Mouse (Mus musculus) c-Kit-positive CD71-negative TER-119-negative erythroid progenitor cells, embryonic 14.5 days (primary cell): ENCODE measurements around the gene 4930455H04Rik.

Source experiments
- DNase-seq: peaks from one replicate; pipeline ENCODE4 v3.0.0-alpha.2; 2013; ENCODE audit warnings: low read depth

4930455H04Rik gene

DNA sequence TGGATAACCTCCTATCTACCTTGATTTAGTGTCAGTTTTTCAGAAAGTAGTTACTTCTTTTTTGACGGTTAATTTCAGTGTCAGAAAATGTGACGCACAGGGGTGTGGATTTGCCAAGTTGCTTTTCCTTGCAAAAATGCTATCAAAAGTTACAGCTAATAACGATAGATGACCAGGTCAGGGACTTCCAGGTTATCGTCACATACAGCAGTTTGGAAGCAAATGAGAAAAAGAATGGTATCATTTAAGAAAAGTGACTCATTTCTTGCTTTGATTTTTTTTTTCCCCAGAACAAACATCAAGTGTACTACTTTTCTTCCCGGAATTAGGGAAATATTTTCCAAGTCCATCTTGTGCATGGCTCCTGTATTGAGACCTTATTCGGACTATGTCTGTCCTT is 631 bp upstream of the 4930455H04Rik start:
- no peak for DNase-seq

DNA sequence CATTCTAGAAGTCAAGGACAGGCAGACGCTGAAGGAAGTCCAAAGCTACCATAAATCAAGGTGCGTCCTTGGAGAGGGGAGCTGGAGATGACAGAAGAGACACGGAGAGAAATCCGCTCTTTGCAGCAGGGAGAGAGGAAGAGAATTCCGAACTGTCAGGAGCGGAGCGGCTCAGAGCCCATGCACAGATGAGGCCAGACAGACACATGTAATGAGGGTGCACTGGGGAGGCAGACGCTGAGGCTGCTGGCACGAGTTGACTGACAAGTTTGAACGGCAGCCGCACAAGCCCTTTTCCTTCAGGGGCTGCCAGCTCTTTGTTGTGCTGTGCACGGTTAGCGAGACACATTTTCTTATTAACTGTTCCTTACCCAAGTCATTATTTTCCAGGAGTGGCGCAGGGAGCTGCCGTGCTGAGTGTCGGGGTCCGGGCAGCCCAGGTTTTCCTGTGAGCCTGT is 502 bp downstream of the 4930455H04Rik start, which contains the start of gene Palmd:
TSS of gene Palmd (minus strand) at position 448 of the 458 bp plus-strand sequence.
- DNase-seq: no peak

DNA sequence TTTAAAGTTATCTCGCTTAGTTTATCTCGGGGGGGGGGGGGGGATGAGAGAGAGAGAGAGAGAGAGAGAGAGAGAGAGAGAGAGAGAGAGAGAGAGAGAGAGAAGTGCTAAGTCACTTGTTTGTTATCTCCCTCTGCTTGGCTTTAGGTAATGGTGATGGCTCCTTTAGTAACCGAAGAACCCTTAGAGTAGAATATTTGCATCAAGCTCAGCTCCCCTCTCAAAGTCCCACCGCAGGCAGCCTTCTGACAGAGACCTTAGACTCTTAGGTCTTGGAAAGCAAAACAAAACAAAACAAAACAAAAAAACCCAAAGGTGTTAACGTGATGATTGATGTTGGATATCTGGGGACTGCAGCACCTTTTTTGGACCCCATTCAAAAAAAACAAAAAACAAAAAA is 936 bp downstream of the 4930455H04Rik start:
- no peak for DNase-seq

DNA sequence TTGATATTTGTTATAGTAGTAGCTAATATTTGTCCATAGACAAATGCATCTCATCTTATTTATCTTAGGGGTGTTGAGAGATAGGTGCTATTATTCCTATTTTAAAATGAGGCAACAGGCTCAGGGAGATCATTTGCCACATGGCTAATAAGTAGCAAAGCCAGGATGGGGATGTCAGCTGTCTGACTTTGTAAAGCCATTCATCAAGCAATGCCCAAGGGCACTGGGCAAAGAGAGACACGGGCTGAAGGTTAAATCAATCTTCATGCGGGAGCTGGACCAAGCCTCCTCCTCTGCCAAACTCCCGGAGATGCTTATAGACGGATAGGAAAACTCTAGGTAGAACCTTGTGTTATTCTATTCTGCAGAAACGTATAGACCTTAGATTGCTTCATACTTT is 1.7 kb downstream of the 4930455H04Rik start:
- no peak for DNase-seq

DNA sequence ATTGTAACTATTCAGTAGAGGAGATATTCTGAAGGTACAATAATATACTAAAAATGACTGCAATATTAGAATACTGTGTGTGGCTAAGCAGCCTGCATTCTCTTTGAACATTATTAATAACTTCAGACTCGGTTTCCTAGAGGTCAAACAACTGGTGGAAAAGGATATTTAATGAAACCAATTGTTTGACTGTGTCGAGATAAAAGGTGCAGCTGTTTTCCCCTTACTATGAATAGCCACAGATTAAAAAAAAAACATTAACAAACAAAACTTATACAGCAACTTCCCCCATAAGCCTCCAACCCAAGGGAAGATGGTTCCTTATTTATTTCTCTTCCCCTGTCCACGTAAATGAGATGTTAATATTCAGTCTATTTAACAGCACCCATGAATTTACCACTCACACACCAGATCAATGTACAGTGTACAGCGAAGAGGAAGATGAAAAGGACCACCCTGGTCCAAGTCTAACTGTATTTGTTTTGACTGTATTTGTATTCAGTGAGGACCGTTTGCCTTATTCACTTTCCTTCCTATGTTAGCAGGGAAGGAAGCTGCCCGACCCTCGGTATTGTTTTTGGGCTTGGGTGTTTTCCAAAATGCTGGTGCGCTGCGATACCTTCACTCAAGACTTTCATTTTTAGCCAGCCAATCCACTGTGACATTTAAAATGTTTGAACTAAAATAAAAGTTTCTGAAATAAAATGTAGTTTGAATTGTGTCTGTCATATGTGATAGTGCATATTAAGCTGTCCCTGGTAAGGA is 13.9 kb downstream of the 4930455H04Rik start:
- no peak for DNase-seq

DNA sequence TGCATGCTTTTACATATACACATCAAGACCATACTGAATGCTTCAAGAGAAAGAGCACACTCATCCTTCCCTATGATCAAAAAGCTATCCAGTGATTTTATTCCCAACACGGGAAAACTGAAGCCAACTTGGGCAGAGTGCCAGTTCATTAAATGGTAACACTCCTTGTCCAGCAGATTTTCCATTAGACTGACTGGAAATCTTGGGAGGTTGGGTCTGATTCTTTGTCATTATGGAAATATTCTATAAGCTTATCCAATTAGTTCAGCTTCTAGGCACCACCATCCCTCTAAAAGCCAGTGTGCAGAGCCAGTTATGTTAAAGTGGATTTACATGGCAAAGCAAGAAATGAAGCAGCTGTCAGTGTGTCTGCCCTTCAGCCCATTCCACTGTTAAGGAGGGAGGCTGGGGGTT is 17.0 kb downstream of the 4930455H04Rik start:
- no peak for DNase-seq

DNA sequence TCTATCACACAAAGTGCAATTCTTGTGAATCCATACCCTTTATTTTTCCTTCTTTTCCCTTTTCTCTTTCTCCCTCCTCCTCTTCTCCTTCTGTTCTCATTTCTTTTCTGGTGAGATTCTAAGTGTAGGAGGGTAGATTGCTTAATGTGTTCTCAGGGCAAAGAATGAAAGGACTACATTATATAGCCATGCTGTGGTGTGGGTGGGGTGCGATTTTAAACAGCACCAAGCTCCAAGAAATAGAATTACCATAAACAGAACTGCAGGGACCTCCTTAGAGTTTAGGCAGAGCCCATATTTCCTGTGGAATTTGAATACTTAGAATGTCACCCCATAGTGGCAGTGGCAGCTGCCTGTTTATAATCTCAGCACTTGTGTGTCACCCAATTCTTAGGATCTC is 17.7 kb downstream of the 4930455H04Rik start:
- no peak for DNase-seq

DNA sequence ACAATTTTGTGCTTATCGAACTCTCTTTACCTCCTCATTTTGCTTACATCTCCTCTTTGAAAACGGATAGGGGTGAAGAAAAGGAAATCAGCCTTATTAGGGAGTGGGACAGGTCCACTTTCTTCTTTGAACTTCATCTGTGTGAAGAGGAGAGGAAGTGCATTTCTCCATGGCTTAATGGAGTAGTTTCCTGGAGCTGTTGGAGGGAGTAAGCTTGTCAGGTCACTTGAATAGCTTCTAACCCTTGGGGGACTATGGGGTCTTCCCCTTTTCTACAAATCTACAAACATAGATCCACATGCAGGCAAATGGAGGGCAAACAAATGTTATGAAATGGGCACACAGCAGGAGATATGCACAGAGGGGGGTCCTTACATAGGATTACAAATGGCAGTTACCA is 18.4 kb downstream of the 4930455H04Rik start:
- DNase-seq: no peak

DNA sequence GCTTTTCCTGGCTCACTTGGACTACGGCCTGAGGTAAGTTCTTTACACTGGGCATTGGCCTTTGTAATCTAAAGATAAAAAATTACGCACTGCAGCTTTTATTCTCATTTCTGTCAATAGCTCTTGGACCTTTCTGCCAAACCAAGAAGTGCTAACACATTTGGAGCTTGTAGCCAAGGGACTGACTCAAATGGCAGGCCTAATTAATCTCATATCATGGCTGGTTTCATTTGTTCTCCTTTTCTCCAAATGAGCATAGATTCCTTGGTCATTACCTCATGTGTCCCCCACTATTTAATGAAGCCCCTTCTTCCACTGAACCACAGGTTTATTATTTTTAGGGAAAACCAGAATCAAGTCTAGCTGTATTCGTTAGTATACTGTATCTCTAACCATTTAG is 20.2 kb downstream of the 4930455H04Rik start:
- no peak for DNase-seq

DNA sequence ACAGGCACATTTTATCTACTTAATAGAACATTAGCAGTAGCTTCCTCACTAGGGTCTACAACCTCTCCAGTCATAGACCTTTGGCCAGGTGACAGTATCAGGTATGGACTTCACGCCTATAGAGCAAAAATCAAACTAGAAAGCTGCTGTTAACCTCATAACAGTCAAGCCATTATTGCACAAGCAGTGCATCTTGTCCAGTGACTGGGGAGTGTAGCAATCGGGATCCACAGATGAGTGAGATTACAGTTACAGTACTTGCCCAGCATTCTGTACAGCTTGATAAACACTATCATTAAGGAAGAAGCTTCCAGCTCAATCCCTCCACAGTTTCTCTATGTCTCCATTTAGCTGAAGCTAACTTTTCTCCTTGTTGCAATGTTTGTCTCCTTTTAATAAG is 23.1 kb downstream of the 4930455H04Rik start:
- no peak for DNase-seq

DNA sequence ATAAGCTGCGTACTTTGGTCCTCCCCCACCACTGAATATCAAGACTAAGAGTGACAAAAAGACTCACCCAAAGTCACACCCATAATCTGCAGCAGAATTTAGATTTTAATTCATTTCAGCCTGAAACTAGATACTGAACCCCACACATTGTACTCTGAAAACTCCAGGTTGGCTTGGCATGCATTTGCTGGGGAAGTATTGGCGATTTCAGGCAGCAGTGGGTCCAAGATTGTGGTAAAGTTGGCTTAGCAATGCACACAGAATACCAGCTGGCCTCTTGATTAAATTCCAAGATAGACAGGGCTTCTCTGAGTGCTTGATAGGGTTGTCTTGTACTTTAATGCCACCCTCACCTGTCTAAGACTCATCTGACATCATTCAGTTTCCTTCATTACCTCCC is 24.9 kb downstream of the 4930455H04Rik start:
- DNase-seq: no peak

DNA sequence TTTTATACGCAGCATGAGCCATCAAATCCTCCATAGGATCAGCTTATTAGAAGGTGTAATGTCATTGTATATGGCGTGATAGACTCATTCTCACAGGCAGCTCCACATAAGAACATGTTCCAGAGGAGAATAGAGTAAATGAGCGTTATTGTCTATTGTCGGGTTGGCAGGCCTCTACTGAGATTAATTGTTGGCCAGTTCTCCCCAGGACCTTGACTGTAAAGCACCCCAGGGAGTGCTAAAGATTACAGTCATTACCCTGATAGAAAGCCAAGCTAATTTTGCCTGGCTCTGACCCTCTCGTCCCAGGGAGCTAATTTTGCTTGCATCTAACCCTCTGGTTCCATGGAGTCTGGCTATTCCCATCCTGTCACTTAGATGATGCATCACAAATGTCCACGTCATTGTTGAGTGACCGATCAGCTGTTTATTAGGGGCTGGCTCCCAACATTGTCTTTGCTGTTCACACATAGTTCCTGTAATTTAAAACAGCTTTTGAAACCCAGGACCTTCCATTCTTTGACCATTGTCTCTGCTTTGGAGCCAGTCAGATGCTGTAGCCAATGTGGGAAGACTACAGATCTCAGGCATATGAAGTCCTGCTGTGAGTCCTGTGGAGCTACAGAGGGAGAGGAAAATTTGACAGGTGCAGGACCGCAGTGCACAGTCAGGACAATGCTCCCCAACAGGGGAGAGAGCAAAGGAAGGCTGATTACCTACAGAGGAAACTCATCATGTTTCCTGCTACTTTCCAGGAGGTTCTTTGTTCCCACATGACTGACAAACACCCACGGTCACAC is 33.8 kb downstream of the 4930455H04Rik start:
- DNase-seq: no peak

DNA sequence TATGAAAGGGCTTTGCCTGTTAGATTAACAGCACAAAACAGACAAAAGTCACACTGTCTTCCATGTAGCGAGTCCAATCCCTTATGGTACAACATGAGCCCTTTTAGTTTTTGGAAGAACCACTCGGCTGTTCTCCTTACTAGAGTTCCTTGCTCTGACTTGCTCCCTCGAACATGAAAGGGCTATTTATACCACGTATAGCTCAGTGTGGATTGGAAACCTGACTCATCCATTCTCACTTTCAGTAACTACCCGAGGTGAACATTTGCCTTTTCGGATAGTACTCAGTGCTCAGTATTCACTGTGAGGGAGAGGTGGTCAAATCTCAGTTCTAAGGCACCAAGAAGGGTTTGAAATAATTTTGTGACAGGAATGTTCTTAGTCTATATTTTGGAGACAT is 35.3 kb downstream of the 4930455H04Rik start:
- no peak for DNase-seq

DNA sequence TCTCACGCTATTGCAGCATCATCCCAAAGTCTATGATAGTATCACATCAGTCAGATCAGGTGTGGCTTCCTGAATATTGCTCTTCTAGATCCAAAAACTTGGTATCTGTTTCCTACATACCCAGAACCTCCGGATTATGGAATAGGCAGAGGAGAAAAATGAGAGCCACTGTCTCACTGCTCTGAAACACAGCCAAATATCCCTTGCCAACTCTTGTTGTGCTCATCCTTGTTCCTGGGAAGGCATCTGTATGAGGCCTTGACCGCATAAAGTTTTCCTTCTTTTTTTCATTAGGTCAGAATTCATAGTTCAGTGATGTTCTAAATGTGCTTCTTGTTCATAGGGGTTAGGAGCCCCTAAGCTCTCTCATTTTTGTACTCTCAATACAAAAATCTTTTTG is 38.6 kb downstream of the 4930455H04Rik start:
- DNase-seq: no peak

DNA sequence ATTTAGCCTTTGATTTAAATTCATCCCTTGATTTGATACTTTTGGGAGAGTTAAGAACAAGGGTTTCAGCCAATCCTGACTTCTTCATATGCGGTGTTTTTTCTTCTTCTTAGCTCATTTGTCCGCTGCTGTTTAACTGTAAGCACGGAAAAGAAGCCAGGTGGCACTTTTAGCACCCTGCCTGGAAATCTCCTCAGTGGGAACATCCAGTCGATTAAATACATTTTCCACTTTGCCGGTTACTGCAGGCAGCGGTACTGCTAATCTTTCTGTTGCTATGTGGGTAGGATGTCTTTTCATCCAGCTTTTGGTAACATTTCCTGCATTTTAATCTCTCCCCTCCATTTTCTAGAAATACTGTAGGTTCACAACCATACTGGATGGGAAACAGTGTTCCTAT is 39.3 kb downstream of the 4930455H04Rik start:
- no peak for DNase-seq

DNA sequence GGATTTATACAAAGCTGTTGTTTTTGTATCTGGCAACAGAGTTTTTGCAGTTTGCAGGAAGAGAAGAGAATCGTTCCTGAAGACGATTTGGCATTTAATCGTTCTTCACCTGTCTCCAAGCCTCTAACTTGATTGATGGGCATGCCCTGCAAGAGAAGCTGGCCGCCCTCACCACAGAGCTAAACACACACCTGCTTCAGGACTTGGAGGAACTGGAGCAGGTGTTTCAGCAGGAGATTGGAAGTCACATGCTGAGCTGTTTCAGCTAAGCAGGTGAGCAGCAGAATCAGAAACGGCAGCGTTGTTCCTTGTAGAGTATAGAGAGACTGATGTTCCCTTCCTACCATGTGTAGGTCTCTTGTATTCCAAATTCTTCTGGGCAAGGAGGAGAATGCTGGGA is 42.1 kb downstream of the 4930455H04Rik start:
- DNase-seq: no peak

DNA sequence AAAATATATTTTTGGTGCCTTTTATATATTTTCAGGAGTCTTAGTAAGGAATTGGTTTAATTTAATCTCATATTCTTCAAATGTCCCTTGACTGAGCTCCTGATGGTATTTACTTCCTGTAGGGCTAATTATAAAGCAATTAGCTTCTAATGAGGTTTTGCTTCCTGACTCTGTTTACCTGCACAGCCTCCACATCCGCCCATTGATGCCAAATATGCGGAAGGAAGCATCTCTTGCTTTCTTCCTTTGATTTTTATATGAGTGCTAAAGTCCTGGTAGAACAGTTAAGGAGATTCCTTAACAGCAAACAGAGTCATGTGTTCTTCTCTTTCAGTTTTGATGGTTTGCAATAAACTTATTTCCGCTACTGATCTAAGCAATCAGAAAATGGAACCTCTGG is 52.3 kb downstream of the 4930455H04Rik start:
- DNase-seq: no peak

DNA sequence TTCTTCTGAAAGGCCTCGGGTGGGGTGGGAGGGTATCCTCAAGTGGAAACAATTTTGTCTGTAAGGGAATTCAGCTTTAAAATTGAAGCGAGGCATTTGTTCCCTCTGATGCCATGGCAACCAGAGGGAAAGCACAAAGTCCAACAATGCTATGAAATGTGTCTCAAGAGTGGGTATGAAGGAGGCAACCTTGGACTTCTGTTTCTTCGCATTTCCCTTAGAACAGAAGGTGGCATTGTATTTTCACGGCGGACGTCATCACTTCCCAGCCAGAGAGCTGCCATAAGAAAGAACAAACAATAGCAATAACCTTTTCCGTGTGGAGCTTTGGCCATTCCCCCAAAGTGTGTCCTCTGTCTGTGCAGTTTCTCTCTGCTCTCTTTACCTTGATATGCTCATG is 53.8 kb downstream of the 4930455H04Rik start:
- no peak for DNase-seq

DNA sequence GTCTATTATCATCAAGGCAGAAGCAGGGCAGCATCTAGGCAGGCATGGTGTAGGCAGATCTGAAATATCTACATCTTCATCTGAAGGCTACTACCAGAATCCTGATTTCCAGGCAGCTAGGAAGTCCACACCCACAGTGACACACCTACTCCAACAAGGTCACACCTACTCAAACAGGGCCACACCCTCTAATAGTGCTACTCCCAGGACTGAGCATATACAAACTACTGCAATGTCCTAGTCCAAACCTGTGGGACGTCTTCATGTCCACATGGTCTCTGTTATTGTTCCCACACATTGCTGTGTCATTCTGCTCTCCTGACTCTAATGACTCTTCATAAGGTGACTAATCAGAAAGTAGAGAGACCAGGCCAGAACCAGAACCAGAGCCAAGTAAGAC is 56.0 kb downstream of the 4930455H04Rik start:
- no peak for DNase-seq

DNA sequence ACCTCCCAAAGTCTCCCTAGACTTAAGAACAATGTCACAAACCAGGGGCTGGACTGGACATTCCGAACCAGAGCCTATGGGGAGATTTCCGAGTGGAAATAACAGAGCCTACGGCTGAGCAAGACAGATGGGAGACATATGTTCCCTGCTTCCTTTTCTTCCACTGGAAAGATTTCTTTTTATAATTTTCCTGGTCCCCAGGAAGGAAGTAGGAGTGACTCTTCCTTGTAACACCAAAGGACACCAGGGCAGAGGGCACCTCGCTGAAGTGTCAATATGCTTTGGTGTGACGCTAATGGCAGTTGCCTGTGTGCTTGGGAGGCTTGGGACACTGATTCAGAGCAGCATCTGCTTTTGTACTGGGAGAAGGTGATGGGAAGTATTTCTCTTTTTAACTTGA is 56.5 kb downstream of the 4930455H04Rik start:
- no peak for DNase-seq

DNA sequence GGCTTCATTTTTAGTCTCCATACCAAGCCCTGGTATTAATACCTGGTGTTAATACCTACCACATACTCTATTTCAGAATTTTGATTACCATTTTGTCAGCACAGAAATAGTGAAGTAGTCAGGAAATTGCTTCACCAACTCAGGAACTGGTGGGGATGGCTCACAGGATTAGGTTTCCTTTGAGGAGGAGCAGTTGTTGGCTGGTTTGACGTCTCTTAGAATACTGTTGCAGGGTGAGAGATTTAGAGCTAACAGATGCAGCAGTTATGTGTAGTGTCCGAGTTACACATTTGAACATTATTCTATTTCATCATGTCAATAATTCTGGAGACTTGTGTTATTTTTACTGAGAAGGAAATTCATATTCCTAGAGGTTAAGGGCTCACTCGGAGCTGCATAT is 57.4 kb downstream of the 4930455H04Rik start:
- DNase-seq: no peak
